Mouse (Mus musculus) ES-E14 (cell line): ENCODE results near the gene Ankrd13d.

ENCODE experiments used
- CHD2 ChIP-seq: IDR thresholded peaks from 2 replicates; pipeline ENCODE4 v1.6.1; 2014; ENCODE audit warnings: mild to moderate bottlenecking, low read depth, low read length, inconsistent platforms
- MAFK ChIP-seq: IDR thresholded peaks from 2 replicates; pipeline ENCODE4 v1.6.1; 2014; ENCODE audit warnings: mild to moderate bottlenecking, low read depth, low read length, inconsistent platforms; ENCODE audit not compliant: insufficient read depth
- ZC3H11A ChIP-seq: IDR thresholded peaks from 2 replicates; pipeline ENCODE4 v1.6.1; 2012; ENCODE audit warnings: low read depth, mild to moderate bottlenecking, inconsistent platforms, low read length, borderline replicate concordance

DNA sequence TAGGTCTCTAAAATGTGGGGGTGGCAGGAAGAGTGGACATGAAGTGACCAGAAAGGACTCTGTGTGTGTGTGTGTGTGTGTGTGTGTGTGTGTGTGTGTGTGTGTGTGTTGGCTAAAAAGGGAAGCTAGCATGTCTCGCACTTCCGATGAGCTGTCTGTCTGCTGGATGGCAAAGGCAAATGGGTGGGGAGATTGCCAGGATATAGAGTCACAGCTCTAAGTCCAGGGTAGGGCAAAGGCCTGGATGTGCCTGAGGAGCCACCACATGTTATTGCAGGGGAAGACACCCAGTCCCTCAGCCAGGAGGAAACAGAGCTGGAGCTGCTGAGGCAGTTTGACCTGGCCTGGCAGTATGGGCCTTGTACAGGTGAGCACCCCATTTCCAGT, 50.8 kb downstream of the Ankrd13d start:
- no peak for TF ChIP-seq ZC3H11A
- no peak for TF ChIP-seq CHD2
- no peak for TF ChIP-seq MAFK
